13 mouse cellular contexts compared by ENCODE assay signal in genomic region chr10:38886441-38886840, GRCm38 (mm10).
"Had no signal": no experiment of that assay in that cellular context is flagged by ENCODE, and none has a peak within 500 bp of the region (broad histone marks: within the 10 kb centered on the region; RNA-seq: fewer than 3 reads in every experiment).

No protein-coding gene starts in this region.

- DNase-seq: kidney, adult 2 months; kidney, postnatal 10 days; kidney, postnatal 4 days; liver; liver, embryonic 13.5 days; liver, postnatal 0 days; lung, postnatal 36 days; right cerebral cortex, adult 18-20 months; right cerebral cortex, postnatal 25 days; thymus, postnatal 4 days had no signal

- H3K27ac ChIP-seq: limb, embryonic 12.5 days; liver, embryonic 13.5 days; lung, embryonic 15.5 days; midbrain, embryonic 13.5 days had no signal

- ATAC-seq: liver, postnatal 0 days; midbrain, embryonic 13.5 days had no signal

- H3K27me3 ChIP-seq: limb, embryonic 12.5 days; liver, embryonic 13.5 days; lung, embryonic 15.5 days; midbrain, embryonic 13.5 days had no signal

- H3K4me3 ChIP-seq: limb, embryonic 12.5 days; liver, embryonic 13.5 days; lung, embryonic 15.5 days; midbrain, embryonic 13.5 days had no signal
